Mouse (Mus musculus) right cerebral cortex, postnatal 25 days (tissue): ENCODE measurements around the gene Fntb.

Experiments used
- DNase-seq: peaks from one replicate; pipeline ENCODE4 v3.0.0; 2022

The Fntb gene

GRCm38 (mm10) chr12:76924904-76925604 is 159.7 kb downstream of the Fntb start:
- no peak for DNase-seq

GRCm38 (mm10) chr12:76926338-76926945 is 161.1 kb downstream of the Fntb start:
- DNase-seq: no peak

- no peak for DNase-seq
These were observed 161.6 kb downstream of the Fntb start for GRCm38 (mm10) chr12:76927012-76927411.

- DNase-seq: no peak
These were observed 162.2 kb downstream of the Fntb start for GRCm38 (mm10) chr12:76927539-76927938.

GRCm38 (mm10) chr12:76930177-76930576 is 164.8 kb downstream of the Fntb start:
- DNase-seq: no peak

- DNase-seq: no peak
These were observed 166.6 kb downstream of the Fntb start for GRCm38 (mm10) chr12:76931739-76932687.

- DNase-seq: no peak
These were observed 167.3 kb downstream of the Fntb start for GRCm38 (mm10) chr12:76932688-76933060.

- DNase-seq: no peak
These were observed 169.0 kb downstream of the Fntb start for GRCm38 (mm10) chr12:76934438-76934837.

- no peak for DNase-seq
These were observed 170.8 kb downstream of the Fntb start for GRCm38 (mm10) chr12:76936211-76936610.

GRCm38 (mm10) chr12:76938013-76938412 is 172.6 kb downstream of the Fntb start:
- DNase-seq: no peak

- no peak for DNase-seq
These were observed 176.1 kb downstream of the Fntb start for GRCm38 (mm10) chr12:76941524-76941923.

- no peak for DNase-seq
These were observed 177.1 kb downstream of the Fntb start for GRCm38 (mm10) chr12:76942476-76942875.

GRCm38 (mm10) chr12:76943046-76943445 is 177.7 kb downstream of the Fntb start:
- no peak for DNase-seq

- no peak for DNase-seq
These were observed 178.1 kb downstream of the Fntb start for GRCm38 (mm10) chr12:76943466-76943865.

- DNase-seq: no peak
These were observed 182.1 kb downstream of the Fntb start for GRCm38 (mm10) chr12:76947487-76947886.

- no peak for DNase-seq
These were observed 182.8 kb downstream of the Fntb start for GRCm38 (mm10) chr12:76948185-76948584.

GRCm38 (mm10) chr12:76948781-76949180 is 183.4 kb downstream of the Fntb start:
- no peak for DNase-seq

- DNase-seq: no peak
These were observed 184.9 kb downstream of the Fntb start for GRCm38 (mm10) chr12:76950330-76950729.

GRCm38 (mm10) chr12:76953750-76954363 is 188.5 kb downstream of the Fntb start:
- no peak for DNase-seq

- peak; percentile 64 for DNase-seq
These were observed 189.5 kb downstream of the Fntb start for GRCm38 (mm10) chr12:76954698-76955423.

GRCm38 (mm10) chr12:76957688-76958087 is 192.3 kb downstream of the Fntb start:
- no peak for DNase-seq
